Mouse (Mus musculus): ENCODE results near the gene Pik3r4.
A peak's percentile ranks its signal among the peaks of the same experiment; 100 is the strongest.
"Not testable (repeated sequence)": the region's sequence is repeated elsewhere in the genome, so short reads cannot be mapped to it uniquely, and the experiment has no call there.

The Pik3r4 gene

DNA sequence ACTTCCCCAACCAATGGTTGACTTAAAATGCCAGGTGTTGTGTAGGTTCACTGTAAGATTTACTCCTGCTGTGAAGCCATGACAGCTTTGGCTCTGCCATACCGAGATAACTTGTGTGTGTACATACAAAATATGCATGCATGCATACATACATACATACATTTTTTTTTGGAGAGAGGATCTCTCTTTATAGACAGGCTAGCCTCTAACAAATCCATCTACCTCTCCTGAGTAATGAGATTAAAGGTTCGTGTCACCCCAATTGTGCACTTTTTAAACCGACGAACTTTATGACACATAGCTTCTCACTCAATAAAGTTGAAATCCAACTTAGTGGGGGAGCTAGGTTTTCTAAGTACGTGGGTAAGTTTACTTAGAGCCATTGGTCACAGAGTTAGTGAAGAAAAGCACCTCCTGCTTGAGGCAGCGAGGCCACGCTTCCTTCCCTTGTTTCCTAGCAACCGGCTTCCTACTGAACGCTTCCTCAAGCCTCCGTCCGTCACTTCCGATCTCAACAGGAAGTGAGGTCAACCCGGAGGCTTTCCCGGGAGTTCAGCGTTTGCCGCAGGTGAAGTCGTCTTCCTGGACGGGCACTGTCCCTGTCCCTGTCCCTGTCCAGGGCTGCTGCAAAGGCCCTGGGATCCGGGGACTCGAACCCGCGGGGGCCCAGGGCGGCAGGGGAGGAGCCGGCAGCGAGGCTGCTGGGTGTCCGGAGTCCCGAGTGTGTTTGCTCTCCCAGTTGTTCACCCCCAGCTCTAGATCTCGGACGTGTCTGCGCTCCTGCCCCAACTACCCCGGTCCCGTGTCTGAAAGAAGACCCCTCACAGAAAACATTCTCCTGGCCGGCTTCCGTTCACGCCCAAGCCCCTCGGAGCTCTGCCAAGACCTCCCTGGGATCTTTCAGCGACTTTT, at the start of gene Pik3r4:
Gene Pik3r4, plus strand, starts transcription at position 519 of the 912 bp plus-strand sequence.
- DNase-seq (ENCODE audit: low spot score in 2 of 2), result peak; percentile 80 to 91

DNA sequence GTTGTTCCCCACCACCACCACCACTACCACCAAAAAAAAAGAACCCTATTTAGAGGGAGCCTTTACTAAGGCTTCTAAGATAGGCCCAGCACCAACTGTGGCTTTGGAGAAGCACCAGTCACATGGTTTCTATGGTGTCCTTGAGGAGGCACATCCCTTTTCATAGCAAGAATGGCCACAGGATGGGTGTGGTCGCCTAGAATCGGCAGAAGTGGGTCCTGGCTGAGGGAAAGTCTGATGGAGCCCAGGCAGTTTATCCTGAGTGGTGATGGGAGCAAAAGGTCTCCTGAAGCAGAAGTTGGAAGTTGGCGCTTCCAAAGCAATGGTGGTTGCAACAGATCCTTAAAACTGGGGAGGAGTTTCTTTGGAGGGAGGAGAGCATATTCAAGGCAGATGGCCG, 43.9 kb upstream of the Pik3r4 start:
- no peak for DNase-seq (ENCODE audit: low spot score in 2 of 2)

DNA sequence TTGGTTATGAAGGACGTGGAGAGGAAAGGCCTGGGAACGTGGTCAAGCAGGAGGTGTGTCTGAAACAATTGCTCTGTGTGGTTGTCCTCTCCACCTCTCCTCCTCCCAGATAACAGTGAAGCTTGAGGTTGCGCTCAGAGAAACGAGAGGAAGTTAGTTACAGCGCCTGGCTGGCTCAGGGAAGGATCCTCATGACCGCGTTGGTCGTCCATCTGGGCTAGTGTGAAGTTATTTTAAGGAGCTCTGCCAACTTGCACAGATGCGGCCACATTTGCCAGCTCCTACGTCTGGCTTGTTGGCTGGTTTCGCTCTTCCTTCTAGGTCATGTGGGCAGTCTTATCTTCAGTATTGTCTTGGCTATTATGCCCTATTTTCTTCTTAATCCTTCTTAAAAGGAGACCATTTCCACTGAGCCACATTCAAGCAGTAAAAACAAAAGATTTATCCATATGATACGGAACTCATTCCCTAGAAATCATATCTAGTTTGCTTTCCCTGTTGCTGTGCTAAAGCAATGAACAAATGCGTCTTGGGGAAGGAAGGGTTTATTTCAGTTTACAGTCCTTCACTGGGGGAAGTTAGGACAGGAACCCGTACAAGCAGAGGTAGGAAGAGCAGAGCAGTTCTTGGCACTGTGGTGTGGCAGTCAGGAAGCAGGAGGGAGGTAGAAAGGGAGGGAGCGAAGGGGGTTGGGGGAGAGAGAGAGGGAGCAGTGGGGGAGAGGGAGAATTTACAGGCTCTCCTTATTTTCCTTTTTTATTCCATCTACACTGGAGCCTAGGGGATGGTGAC, 30.6 kb upstream of the Pik3r4 start:
- DNase-seq (ENCODE audit: low spot score in 2 of 2), result peak; percentile 77 to 80

DNA sequence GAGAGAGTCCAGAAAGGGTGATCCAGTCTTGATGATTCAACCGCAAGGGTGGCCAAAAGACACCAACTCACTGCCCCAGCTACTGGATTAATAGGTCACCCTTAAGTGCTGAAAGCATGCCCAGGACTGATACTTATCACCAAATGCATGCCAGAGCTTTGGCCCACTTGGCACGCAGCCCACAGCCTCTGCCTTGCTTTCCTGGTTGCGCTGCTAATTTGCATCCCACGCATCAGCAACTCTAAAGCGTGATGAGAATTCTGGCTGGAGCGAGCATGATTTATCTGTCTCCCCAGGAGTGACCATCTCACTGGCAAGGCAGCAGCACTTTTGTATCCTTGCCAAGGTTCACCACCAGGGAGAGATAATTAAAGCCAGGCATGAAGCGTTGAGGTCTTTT, 29.9 kb upstream of the Pik3r4 start:
- DNase-seq (ENCODE audit: low spot score in 2 of 2), result peak in 1 of 2 experiments; percentile 19

DNA sequence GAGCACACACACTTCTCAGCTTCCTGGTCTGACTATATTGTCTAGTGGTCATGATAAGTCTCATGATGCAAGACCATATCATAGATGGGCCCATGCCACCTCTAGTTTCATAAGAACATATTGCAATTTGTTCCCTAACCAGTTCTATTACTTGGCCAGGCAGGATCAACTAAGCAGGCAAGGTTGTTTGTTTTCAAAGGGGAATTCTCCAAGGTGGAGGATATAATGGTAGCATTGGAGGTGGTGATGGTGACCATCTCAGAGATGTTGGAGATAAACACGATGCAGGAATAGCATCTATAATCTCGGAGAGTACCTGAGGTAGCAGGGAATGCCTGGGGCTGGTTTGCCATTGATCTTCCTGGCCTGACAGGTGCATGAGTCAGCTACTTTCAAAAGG, 26.8 kb upstream of the Pik3r4 start:
- no peak for DNase-seq (ENCODE audit: low spot score in 2 of 2)

DNA sequence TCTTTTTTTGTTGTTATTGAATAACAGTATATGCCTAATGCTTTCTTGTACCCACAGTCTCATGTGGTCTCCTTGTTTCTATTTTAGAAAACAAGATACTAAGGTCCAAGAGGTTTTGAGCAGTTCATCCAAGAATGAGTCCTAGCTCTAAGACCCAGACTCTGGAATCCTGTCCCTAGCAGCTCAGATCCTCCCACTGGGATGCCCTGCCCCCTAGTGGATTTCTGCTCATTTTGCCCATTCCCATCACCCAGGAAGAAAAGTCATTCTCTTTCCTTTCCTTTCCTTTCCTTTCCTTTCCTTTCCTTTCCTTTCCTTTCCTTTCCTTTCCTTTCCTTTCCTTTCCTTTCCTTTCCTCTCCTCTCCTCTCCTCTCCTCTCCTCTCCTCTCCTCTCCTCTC, 25.5 kb upstream of the Pik3r4 start:
- peak; percentile 61 to 82 for DNase-seq (ENCODE audit: low spot score in 2 of 2)

DNA sequence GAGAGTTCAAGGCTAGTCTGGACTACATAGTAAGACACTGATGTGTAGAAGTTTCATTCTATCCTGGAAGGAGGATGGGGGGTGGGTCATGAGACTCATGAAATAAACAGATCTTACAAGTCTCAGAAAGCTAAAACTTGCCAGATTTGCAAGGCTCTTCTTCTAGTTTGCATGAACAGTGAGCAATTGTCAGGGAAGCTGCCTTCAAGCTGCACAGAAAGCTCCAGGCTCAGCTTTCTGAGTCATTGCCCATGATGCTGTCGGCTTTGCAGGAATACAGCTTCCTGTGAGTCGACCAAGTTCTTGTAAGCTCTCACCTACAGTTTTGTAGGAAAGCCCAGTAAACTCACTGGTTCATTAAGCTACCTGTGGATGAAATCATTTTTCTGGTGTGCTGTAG, 8.8 kb upstream of the Pik3r4 start:
- peak; percentile 37 to 48 for DNase-seq (ENCODE audit: low spot score in 2 of 2)

DNA sequence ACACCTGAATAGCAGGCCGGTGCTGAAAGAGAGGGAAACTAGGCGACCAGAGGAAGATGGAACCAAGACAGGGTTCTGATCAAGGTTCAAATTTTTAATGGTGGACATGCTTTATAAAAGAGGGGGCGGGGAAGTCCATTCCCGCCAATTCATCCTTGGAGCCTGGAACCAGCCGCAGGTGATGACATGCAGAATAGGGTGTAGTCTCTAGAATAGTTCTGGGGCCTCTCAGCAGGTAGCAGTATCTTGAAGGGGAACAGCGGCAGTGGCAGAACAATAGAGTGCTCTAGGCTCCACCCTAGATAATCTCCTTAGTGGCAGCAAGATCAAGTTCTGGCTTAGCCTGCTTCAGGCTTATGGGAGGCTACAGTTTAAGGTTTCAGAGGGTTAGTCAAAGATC, 1.4 kb upstream of the Pik3r4 start:
- not testable (repeated sequence) for DNase-seq (ENCODE audit: low spot score in 2 of 2)

DNA sequence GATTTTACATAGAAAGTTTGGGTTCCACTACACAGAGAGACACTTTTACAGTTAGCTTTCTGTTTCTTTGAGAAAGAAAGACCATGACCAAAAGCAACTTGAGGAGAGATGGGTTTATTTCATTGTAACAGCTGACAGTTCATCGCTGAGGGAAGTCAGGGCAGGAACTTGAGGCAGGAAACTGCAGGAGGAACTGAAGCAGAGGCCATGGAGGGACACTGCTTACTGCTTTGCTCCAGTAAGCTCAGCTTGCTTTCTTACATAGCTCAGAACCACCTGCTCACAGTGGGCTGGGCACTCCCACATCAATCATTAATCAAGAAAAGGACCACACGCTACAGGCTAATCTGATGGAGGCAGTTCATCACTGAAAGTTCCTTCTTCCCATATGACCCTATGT, 13.4 kb downstream of the Pik3r4 start:
- no peak for DNase-seq (ENCODE audit: low spot score in 2 of 2)

DNA sequence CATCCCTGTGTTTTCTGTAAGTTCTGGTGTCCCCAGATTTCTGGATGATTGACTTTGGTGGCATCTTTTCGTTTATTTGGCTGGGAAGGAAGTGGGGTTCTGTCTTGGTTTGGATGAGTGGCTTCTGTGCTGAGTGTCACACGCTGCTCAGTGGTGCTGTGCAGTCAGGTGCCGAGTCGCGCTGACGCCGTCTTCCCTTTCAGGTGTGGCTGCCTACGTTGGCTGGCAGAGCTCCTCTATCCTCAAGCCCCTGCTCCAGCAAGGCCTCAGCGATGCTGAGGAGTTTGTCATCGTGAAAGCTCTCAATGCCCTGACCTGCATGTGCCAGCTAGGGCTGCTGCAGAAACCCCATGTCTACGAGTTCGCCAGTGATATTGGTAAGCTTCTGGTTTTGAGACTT, 15.4 kb downstream of the Pik3r4 start:
- DNase-seq (ENCODE audit: low spot score in 2 of 2), result no peak

DNA sequence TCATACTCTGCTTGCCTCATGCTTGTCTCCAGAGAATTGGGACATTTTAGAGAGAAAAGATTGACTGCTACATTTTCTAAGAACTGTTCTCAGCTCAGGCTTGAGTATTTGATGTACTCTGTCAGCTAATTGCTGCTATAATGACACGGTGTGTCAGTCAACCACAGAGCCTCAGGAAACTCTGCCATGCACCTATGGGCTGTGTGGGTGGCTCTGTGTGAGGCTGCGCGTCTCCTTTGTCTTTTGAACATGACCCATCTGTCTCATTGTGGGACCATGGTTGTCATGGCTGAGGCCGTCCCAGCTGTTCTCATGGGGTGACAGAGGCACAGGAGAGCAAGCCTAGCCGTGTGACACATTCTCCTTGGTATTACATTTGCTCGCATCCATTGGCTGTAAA, 17.1 kb downstream of the Pik3r4 start:
- DNase-seq (ENCODE audit: low spot score in 2 of 2), result no peak

DNA sequence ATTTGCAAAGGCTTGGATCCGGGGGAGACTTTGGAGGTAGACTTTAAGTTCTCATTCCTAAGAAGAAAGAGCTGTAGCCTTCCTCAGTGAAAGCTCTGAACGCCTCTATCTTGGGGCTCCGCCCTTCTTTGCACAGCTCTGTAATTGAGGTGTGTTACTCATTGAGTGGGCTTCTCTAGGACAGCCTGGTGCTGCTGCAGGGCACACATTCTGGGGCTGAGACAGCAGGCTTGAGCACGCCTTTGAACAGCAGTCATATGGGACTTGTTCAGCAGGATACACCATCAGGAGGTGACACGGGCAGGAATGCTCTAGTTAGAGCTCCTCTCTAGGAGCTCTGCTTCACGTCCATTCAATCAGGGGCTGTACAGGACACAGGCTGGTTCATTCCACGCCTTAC, 22.5 kb downstream of the Pik3r4 start:
- no peak for DNase-seq (ENCODE audit: low spot score in 2 of 2)

DNA sequence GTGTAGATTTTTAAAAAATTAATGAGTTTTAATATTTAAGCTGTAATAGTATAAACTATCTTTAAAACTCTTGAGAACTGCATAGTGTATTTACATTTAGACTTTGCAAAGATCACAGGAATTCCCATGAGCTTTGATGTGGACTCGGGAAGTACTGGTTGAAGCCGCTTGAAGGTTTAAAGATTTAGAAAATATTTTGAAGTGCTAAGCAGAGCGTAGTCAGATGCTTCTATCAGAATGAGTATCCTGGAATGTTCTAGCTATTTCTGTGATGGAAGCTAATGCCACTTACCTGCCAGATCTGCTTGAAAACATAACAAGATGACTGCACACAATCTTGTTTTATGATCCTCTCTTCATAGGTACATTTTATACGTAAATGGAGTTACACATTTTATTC, 28.1 kb downstream of the Pik3r4 start:
- no peak for DNase-seq (ENCODE audit: low spot score in 2 of 2)

DNA sequence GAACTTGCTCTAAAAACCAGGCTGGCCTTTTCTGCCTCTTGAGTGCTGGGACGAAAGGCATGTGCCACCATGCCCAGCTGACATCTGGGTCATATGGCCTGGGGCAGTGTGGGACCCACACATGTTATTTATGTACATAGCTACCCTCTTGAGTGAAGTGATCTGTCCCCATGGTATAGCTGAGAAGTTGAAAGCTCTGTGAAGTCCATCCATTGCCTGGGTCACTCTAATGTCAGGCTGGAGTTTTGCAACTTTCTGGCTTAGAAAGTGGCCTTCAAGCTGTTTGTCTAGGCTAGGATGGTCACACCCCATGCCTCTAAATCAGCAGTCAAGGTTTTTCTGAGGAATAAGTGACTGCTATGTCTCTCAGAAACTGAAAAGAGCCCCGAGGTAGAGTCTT, 29.3 kb downstream of the Pik3r4 start:
- no peak for DNase-seq (ENCODE audit: low spot score in 2 of 2)

DNA sequence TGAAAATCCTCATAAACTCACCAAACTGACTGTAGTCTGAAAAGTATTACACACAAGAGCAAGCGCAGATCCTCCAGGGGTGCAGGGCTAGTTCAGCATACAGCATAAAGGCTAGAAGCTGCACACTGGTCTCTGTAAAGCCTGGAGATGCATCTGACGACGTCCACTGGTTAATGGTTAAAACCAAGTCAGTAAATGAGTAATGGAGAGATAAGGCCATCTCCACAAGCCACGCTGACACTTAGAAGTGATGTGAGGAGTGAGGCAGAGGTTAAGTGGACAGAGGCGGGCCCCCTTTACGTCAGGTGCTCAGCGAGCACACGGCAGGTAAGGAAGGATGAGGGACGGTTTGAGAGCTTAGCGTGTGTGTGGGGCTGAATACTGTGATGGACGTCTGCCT, 33.2 kb downstream of the Pik3r4 start:
- no peak for DNase-seq (ENCODE audit: low spot score in 2 of 2)

DNA sequence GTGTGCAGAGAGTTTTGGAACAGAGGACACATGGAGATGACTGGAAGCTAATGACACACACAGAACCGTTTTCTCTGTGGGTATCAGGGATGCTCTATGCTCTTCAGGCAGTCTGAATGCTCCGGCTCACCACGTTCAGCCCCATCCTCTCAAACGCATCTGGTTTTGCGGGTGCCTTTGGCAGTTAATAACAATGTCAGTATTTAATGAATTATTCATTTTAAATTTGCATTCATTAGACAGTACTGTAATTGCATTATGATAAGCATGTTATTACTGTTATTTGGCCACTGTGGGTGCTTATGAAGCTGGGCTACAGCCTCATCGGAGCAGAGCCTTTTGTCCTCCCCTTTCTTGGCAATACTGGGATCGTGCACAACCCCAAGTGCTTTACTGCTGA, 38.6 kb downstream of the Pik3r4 start:
- no peak for DNase-seq (ENCODE audit: low spot score in 2 of 2)

DNA sequence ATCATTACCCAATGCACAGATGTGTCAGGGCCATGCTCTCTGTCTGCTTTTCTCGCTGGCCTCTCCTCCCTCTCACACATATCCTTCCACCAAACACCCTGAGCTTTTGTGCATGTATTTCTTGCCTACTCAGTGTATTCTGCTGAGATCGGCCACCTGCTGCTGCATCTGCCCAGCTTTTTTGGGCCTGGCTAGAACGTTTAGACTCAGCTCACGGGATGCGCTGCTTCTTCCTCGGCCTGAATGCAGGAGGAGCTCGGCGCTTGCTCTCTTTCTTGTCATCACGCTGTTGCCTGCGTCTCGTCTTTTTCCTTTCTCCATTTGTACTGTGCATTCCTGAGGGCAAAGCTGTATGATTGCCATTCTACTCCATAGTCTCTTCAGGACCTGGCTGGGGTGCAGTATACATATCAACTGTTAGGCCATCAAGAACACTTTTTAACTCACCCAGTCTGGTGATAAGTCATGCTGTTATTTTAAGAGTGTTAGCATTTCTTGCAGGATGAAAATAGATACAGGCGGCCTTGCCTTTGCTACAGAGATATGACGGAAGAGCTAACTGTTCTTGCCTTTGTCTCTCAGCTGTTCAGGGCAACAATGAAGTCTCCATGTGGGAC, 41.9 kb downstream of the Pik3r4 start:
- peak; percentile 61 to 72 for DNase-seq (ENCODE audit: low spot score in 2 of 2)

DNA sequence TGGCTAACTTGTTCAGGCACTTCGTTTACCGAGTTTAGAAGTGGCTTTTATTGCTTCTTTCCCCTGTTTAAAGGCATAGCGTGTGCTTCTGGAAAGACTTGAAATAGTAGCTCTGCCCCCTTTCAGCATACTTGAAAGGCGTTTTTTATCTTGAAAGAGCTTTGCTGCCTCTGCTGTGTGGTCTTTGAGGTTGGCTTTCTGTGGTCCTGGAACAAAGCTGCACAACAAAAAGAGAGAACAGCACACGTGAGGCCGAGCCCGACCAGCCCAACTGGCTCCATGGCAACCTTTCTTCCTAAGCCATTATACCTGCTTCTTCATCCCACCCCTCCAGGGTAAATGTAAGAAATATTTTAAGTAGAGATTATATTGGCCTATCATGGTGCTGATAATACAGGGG, 46.7 kb downstream of the Pik3r4 start:
- no peak for DNase-seq (ENCODE audit: low spot score in 2 of 2)

DNA sequence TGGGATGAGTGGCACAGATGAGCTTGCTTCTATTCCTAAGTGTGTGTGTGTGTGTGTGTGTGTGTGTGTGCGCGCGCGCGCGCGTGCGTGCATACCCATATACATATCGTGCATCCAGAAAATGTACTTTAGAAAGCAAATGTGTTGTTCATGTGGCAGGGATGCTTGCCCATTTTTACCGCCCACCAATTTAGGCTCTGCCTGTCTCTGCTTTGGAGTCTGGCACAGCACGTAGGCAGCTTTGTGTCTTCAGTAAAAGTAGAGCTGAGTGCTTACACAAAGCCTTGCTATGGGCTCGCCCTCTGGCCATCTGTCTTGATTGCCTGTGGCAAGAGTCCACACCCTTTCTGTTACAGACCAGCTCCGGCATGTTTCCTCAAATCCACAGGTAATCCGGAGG, 49.7 kb downstream of the Pik3r4 start:
- peak; percentile 85 to 89 for DNase-seq (ENCODE audit: low spot score in 2 of 2)

DNA sequence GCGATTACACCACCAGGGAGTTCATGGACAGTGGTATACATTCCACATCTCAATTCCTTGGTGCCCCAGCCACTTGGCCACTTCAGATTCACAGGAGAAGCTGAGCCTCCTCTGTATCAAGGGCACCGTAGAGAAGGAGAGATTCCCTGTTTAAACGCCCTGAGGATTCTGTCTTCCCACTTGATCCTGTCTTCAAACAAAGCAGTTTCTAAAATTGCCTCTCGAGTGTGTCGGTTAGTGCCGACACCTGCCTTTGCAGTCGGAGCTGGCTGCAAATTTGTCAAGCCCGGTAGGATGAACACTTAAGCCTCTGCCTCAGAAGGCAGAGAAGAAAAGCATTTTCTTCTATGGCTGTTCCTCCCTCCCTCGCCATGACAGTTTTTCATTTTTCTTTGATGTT, 50.3 kb downstream of the Pik3r4 start:
- DNase-seq (ENCODE audit: low spot score in 2 of 2), result peak; percentile 46 to 48

DNA sequence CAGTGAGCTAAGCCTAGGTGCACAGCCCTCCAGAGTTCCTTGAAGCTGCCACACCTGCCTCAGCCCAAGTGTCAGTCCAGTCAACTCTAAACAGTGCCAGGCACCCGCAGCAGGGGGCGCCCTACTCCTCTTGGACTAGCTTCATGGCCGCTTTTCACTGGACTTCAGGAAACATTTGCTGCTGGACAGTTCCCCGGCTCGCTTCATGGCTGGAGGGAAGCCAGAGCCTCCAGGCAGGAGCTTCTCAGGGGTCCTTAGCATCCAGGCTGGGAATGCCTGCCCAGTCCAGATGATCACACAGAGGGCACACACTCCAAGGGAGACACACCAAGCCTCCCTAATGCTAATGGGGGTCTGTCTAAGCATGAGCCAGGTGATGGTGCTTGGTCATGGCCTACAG, 51.1 kb downstream of the Pik3r4 start:
- peak; percentile 47 to 68 for DNase-seq (ENCODE audit: low spot score in 2 of 2)

DNA sequence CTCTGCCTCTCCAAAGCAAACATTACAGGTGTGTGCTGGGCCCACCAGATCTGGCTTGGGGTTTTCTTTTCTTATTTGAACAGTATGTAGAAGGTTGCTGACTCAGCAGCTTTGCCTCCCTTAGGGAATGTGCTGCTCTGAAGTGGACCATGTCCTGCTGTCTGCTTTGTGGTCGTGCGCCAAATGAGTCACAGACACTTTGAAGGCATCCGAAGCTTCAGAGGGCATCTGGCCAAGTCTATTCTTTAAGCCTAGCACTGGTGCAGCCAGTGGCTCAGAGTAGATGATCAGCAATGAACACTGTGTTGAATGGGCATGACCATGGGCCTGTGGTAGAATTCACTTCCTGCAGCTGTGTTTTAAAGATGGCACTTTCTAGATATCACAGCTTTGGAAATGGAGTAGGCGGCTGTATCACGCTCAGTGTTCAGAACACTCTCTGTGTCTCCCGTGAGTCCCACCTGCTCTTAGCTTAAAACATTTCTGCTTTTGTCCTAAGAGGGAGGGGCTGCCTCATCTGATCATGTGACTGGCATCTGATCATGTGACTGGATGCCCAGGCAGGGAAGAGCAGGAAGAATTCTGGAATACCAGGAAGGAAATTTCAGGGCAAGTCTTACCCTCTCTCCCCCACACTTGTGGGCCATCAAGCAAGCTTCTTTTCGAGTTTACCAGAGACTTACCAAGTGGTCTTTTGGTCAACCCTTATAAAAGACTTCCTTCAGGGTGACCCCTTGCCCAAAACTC, 54.2 kb downstream of the Pik3r4 start:
- DNase-seq (ENCODE audit: low spot score in 2 of 2), result no peak
